Mouse (Mus musculus): ENCODE data around the gene Kxd1. TPM values are rescaled to one million over a fixed set of nuclear protein-coding genes. Genes with fewer than 3 reads are reported as not detected.

Gene Kxd1
- total RNA-seq, 1 experiment from 2014 or later = 70.0 TPM

DNA sequence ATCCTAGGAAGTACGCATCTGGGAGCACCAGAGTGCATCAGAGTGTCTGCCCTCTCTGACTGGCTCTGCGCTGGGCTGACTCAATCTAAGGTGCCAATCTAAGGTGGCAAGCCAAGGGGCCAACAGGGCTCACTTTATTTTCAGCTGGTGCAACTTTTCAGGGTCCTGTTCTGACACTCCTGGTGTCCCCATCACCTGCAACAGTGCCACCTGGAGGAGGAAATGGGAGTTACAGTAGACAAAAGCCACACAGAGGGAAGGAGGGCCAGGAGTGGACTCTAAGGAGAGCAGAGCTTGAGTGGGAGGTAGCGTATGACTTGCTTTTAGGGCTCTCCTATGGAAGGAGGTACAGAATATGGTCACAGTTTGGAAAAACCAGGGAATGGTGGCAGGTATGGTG lies 22.9 kb downstream of the Kxd1 start:
- peak; percentile 17 to 29; a peak in 2 of 4 replicates for ATAC-seq (replicated peaks in 1 of 2; ENCODE audit: insufficient read depth in 1 of 2, low FRiP score in 2 of 2, low TSS enrichment in 1 of 2, low read depth in 1 of 2, poor library complexity in 2 of 2, severe bottlenecking in 2 of 2)

DNA sequence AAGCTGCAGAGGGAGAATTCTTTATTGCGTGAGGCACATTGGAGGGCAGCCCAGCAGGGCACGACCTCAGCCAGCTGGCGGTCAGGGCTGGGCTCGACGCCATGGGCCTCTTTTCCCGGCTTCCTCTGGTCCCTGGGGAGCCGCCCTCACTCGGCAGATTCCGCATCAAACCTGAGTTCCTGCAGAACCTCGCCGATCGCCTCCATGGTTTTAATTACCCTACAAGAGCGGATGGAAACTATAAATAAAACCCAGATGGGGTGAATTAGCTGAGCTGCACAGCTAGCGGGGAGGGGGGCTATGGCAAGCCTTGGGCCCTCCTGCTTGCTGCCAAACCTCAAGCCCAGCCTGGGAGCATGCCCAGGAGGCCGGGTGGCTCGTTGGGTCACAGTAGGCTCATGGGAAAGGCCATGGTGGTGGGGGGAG lies 23.5 kb downstream of the Kxd1 start:
- no peak for ATAC-seq (replicated peaks in 1 of 2; ENCODE audit: insufficient read depth in 1 of 2, low FRiP score in 2 of 2, low TSS enrichment in 1 of 2, low read depth in 1 of 2, poor library complexity in 2 of 2, severe bottlenecking in 2 of 2)

DNA sequence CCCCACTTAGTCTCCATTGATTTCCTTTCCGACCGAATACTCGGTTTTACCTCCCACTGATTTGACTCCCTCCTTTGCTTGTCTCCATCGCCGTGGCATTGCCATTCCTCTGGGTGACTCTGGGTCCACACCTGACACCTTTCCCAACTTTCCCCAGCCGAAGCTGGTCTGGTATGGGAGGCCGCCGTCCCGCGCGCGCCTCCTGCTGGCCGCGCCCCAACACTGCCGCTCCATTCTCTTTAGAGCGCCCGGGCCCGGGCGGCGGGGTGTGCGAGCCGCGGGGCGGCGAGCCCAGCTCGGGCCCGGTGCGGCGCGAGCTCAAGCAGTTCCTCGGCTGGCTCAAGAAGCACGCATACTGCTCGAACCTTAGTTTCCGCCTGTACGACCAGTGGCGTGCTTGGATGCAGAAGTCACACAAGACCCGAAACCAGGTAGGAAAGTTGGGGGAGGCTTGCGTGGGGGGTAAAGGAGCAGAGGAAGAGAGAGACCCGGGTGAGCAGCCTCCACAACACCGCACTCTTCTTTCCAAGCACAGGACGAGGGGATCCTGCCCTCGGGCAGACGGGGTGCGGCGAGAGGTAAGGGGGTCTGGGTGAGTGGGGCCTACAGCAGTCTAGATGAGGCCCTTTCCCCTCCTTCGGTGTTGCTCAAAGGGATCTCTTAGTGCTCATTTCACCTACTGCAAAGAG lies 24.6 kb downstream of the Kxd1 start:
- no peak for ATAC-seq (replicated peaks in 1 of 2; ENCODE audit: insufficient read depth in 1 of 2, low FRiP score in 2 of 2, low TSS enrichment in 1 of 2, low read depth in 1 of 2, poor library complexity in 2 of 2, severe bottlenecking in 2 of 2)

DNA sequence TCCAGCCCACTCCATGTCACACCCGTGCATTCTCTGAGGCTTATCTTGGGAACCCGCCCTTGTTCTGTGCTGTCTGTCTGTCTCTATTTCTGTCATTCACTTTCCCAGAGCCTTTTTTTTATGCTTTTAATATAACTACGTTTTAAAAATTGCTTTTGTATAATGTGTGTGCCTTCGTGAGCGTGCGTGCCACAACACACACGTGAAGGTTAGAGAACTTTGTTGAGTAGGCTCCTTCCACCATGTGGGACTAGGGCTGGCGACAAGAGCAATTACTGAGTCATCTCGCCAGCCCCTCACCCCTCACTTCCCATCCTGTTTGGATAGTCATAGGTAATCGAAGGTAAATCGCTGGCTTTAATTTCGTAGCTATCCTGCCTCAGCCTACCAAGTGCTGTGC lies 25.2 kb downstream of the Kxd1 start:
- no peak for ATAC-seq (replicated peaks in 1 of 2; ENCODE audit: insufficient read depth in 1 of 2, low FRiP score in 2 of 2, low TSS enrichment in 1 of 2, low read depth in 1 of 2, poor library complexity in 2 of 2, severe bottlenecking in 2 of 2)

DNA sequence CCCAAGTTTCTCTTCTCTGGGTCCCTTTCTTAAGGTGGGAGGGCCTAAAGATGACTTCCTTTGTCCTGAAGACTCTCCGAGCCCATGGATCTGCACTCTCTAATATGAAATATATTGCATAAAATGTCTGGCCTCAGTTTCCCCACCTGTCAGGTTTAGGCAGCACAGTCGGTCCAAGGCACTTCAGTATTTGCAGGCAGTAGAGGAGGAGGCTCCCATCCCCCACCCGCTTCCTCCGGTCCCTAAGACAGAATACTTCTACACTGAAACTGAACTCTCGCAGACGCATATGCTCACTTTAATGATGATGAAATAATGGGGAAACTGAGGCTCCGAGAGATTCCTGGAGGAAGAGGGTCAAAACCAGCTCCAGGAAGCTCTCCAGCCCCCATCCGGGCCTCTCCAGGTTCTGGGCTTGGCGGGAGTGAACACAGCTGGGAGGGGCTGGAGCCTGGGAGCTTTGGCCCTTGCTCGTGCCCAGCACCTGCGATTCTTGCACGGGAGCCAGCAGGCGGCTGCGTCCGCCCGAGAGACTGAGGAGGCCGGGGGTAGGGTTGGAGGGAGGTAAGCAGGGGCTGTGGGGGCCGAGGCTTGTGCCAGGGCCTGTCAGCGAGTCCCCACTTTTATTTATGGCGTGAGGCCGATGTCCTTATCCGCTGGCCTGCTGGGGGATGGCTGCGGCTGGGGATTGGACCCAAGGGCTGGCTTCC lies 25.8 kb downstream of the Kxd1 start:
- ATAC-seq (replicated peaks in 1 of 2; ENCODE audit: insufficient read depth in 1 of 2, low FRiP score in 2 of 2, low TSS enrichment in 1 of 2, low read depth in 1 of 2, poor library complexity in 2 of 2, severe bottlenecking in 2 of 2) = no peak

DNA sequence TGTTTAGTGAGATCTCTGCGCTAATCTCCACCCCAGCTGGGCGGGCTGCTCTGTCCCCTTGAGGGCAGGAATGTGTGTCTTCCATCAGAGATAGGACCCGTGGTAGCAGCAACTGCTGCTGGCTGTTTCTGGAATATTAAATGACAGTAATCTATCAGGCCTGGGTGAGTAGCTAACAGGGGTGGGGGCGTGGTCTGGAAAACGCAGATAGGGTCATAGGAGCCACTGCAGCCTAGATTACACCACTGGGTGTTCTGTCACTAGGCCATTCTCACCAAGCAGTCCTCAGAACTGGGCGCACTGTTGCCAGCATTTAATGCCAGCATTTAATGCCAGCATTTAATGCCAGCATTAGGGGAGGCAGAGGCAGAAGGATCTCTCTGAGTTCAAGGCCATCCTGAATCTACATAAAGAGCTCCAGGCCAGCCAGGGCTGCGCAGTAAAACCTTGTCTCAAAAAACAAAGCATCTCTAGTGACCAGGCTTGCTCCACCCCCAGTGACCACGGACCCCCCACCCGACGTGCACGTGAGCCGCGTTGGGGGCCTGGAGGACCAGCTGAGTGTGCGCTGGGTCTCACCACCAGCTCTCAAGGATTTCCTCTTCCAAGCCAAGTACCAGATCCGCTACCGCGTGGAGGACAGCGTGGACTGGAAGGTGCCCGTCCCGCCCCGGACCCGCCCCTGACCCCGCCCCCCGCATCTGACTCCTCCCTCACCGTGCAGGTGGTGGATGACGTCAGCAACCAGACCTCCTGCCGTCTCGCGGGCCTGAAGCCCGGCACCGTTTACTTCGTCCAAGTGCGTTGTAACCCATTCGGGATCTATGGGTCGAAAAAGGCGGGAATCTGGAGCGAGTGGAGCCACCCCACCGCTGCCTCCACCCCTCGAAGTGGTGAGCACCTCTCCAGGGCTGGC lies 27.1 kb downstream of the Kxd1 start:
- ATAC-seq (replicated peaks in 1 of 2; ENCODE audit: insufficient read depth in 1 of 2, low FRiP score in 2 of 2, low TSS enrichment in 1 of 2, low read depth in 1 of 2, poor library complexity in 2 of 2, severe bottlenecking in 2 of 2) = peak; percentile 9 to 14; a peak in 1 of 4 replicates

DNA sequence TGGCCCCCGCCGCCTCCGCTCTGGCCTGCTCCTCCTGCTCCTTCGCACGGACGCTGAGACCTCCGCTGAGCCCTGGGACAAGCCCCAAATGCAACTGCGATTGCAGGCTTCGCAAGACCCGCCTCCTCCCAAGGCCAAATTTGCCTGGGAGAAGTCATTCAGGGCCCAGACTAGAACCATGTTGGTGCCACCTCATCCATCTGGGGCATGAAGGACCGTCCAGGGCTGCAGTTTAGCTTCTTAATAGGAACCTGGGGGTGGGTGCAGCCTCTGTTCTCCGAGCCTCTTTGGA lies 32.0 kb downstream of the Kxd1 start:
- no peak for ATAC-seq (replicated peaks in 1 of 2; ENCODE audit: insufficient read depth in 1 of 2, low FRiP score in 2 of 2, low TSS enrichment in 1 of 2, low read depth in 1 of 2, poor library complexity in 2 of 2, severe bottlenecking in 2 of 2)

DNA sequence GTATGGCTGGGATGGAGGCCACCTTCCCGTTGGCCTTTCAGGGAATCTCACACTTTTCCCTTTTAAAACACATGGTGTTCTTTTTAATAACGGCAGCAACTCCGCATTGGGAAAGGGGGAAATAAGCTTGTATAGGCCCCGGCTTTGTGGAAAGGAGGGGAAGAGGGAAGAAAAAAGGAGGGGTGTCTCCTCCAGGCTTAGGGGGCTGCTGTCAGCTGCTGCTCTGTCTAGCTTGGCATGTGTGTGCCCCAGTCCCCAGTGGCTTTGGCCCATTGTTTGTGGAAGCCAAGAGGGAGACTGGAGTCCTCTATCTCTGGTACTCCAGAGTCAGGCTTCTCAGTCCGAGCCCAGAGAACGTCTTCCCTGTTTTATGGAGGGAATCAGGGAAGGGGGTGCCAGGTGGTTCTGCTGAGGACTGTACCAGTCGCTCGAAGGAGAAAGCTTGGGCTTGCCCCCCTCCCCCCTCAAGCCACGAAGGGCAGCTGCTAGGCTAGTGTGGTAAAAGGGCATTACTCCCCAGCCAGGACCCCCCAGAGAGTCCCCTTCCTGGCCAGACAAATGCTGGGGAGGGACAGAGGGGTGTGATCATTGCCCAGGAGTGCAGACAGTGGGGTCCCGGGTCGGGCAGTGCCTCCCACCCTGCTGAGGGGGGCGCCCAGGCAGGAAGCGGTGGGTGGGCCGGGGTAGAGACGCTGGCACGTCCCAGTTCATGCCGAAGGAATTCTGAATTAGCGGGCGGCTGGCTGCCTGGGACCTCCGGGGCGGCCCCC lies 32.6 kb downstream of the Kxd1 start:
- ATAC-seq (replicated peaks in 1 of 2; ENCODE audit: insufficient read depth in 1 of 2, low FRiP score in 2 of 2, low TSS enrichment in 1 of 2, low read depth in 1 of 2, poor library complexity in 2 of 2, severe bottlenecking in 2 of 2) = no peak

DNA sequence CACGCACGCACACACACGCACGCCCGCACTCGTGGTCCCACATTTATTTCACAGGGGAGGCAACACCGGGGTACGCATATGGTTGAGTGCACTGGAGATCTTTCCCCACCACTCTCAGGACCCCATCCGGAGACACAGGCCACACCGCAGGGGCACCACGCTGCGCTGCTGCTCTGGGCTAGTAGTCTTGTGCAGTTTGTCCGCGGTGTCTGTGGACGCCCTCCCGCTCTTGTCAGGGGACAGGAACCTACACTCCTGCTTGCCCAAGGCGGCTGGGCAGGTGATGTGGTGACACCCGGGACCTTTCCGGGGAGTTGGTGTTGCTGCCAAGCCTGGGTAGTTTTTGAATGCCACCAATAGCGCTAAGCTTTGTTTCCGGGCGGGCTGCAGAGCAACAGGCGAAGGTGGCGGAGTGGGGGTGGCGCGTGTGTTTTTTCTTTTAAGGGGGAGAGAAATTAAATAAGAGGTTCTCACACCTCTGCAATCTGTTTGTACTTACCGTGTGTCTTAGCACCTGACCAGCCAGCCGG lies 33.3 kb downstream of the Kxd1 start:
- 0 out of 4 replicates have a peak, but pooled peaks of 1 of the 2 experiments have one; percentile 22 for ATAC-seq (replicated peaks in 1 of 2; ENCODE audit: insufficient read depth in 1 of 2, low FRiP score in 2 of 2, low TSS enrichment in 1 of 2, low read depth in 1 of 2, poor library complexity in 2 of 2, severe bottlenecking in 2 of 2)

DNA sequence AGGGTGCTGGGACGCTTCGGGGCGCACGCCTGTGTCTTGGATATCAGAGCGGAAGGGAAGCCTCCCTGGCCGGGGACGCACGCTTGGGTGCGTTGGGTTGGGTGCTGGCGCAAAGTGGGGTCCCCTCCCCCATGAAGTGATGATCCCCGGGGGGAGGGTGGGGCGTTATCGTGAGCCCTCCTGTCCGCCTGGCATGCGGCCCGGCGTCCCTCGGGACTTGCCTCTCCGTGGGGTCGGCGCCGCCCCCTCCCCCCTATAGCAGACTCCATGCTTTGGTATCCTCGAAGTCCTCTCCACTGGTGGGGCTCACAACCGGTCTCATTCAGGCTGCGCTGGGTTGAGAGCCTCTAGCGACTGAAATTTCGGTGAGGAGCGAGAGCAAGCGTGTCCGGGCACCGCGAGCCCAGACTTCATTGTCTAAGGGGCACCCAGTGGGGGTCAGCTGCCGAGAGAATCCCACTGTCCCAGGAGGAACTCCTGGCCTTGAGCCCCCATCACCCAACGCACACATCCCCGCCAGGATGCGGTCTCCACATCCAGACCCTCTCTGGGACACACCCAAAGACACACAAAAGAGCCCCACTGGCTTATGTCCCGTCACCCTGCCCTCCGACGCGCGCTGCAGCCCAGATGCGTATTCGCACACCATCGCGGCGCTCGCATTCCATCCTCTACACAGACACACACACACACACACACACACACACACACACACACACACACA lies 33.9 kb downstream of the Kxd1 start:
- ATAC-seq (replicated peaks in 1 of 2; ENCODE audit: insufficient read depth in 1 of 2, low FRiP score in 2 of 2, low TSS enrichment in 1 of 2, low read depth in 1 of 2, poor library complexity in 2 of 2, severe bottlenecking in 2 of 2) = 0 out of 4 replicates have a peak, but pooled peaks of 1 of the 2 experiments have one; percentile 5

DNA sequence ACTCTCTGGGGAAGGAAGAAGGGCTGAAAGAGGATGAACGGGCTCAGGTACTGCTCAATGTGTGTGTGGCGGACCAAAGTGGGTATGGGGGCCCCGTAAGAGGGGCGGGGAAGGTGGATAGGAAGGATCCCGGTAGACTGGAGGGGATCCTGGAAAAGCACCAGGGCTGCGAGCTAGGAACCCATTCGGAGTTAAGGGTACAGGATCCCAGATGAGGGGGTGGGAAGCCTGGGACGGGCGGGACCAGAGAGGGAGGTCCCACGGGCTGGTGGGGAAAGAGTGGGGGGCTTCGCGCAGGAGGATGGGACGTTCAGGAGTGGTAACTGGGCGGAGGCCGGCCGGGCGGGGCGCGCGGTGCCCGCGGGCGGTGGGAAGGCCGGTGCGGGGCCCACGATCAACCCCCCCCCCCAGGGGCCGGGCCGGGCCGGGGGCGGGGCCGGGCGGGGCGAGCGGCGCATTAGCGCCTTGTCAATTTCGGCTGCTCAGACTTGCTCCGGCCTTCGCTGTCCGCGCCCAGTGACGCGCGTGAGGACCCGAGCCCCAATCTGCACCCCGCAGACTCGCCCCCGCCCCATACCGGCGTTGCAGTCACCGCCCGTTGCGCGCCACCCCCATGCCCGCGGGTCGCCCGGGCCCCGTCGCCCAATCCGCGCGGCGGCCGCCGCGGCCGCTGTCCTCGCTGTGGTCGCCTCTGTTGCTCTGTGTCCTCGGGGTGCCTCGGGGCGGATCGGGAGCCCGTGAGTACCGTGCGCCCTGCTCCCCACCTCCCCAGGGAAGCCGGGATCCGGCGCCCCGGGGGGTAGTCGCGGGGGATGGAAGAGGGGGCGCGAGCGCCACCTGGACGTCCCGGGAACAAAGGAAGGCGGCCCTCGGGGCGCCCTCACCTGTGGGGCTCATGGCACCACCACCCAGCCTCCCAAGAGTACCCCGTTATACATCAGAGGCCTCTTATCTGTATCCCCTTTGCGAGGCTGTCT lies 34.8 kb downstream of the Kxd1 start, which contains the start of gene Crlf1:
TSS of gene Crlf1 (plus strand) at position 495 of the 977 bp plus-strand sequence.
- no peak for ATAC-seq (replicated peaks in 1 of 2; ENCODE audit: insufficient read depth in 1 of 2, low FRiP score in 2 of 2, low TSS enrichment in 1 of 2, low read depth in 1 of 2, poor library complexity in 2 of 2, severe bottlenecking in 2 of 2)

DNA sequence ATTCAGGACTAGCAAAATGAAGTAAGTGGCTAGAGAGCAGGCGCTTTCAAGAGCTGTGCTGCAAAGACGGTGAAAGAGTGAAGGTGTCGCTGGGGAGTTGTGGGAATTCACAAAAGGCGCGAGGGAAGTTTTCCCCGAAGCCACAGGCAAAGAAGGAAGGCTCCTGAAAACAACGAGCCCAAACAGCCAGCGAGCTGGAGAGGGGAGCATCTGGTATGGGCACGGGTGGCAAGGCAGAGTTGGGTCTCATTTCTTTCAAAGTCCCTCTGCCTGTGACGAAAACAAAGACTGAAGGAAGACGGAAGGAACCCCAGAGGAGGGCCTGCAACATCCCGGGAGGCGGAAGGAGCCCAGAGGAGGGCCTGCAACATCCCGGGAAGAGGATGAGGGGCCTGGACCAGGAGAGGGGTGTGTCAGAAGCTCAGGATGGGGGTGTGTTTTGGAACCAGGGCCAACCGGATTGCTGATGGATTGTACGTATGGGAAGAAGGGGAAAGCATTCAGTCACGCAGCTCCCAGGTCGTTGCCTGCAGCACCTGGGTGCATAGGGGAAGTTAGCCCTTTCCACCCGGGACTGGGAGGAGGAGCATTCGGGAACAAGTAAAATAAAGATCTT lies 36.8 kb downstream of the Kxd1 start:
- no peak for ATAC-seq (replicated peaks in 1 of 2; ENCODE audit: insufficient read depth in 1 of 2, low FRiP score in 2 of 2, low TSS enrichment in 1 of 2, low read depth in 1 of 2, poor library complexity in 2 of 2, severe bottlenecking in 2 of 2)

DNA sequence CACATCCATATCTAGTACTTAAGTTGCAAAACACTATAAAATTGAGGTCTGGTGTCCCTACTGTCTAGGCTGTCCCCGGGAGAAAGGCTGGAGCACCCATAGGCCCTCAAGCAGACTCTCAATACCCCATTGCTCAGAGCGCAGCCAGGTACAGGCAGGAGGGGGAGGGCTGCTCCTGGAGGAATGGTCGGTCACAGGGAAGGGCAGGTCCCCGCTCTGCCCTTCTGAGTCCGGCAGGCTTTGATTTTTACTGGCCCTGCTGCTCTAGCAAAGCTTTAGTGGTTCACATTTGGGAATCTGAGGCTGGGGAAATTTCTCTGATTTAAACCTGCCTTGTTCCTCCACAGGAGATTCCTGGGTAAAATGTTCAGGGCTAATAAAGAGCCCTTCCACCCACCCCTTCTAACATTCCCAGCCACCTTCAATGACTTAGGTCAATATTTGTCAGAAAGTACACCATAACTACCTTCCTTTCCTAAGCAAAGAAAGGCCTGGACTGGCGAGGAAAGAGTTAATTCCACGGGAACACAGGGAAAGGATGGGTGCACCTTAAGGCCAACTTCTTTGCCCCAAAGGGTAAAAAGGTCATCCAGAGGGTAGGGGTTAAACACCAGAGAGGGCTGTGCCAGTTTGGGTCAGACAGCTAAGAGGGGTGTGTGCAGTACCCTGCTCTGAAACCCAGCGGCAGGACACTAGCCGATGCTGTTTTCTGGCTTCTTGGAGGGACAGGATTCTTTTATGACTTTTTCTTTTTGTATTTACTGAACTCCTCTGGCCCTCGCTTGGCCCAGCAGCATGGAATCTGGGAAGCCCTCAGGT lies 37.5 kb downstream of the Kxd1 start:
- ATAC-seq (replicated peaks in 1 of 2; ENCODE audit: insufficient read depth in 1 of 2, low FRiP score in 2 of 2, low TSS enrichment in 1 of 2, low read depth in 1 of 2, poor library complexity in 2 of 2, severe bottlenecking in 2 of 2) = 0 out of 4 replicates have a peak, but pooled peaks of 1 of the 2 experiments have one; percentile 4

DNA sequence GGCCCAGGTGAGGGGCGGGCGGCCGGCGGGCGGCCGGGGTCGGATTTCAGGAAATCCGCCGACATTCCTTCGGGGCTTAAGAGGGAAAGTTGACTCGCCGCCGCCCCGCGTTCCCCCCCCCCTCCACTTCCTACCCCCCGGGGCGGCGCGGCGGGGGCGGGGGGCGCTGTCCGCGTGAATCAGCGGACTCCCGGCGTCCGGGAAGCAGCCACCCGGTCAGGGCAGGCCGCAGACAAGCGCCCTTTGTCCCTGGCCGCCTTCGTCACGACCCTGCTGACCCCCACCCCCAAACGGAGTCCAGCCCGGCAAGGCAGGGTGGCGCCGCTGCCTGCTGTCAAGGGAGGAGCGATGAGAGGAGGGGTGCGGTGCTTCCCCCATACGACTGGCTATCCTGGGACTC lies 38.2 kb downstream of the Kxd1 start:
- no peak for ATAC-seq (replicated peaks in 1 of 2; ENCODE audit: insufficient read depth in 1 of 2, low FRiP score in 2 of 2, low TSS enrichment in 1 of 2, low read depth in 1 of 2, poor library complexity in 2 of 2, severe bottlenecking in 2 of 2)
